Mouse (Mus musculus) neural tube, embryonic 14.5 days (tissue): ENCODE results near the gene Uso1. TPM values are rescaled to one million over a fixed set of nuclear protein-coding genes. Genes with fewer than 3 reads are reported as not detected.

Experiments used
- ATAC-seq: fragments of 200-750 bp; cut with Nextera tagmentation; 2 replicates; pipeline ENCODE4 v1.8.0; 2017; ENCODE audit warnings: low read depth, mild to moderate bottlenecking, moderate TSS enrichment, moderate library complexity
- H3K27ac ChIP-seq: fragments of 300-500 bp; sonication (generic); 2 replicates; pipeline ENCODE4 v1.5.1; 2014; ENCODE audit warnings: low read depth, mild to moderate bottlenecking, control low read depth, low read length, moderate library complexity, mixed read lengths
- H3K27me3 ChIP-seq: fragments of 300-500 bp; sonication (generic); 2 replicates; pipeline ENCODE4 v1.6.1; 2014; ENCODE audit warnings: low read length; ENCODE audit not compliant: control insufficient read depth, insufficient read depth
- H3K36me3 ChIP-seq: fragments of 300-500 bp; sonication (generic); 2 replicates; pipeline ENCODE4 v1.6.1; 2014; ENCODE audit warnings: low read length, mixed read lengths; ENCODE audit not compliant: control insufficient read depth, insufficient read depth
- H3K4me1 ChIP-seq: fragments of 300-500 bp; sonication (generic); 2 replicates; pipeline ENCODE4 v1.6.1; 2014; ENCODE audit warnings: low read length; ENCODE audit not compliant: control insufficient read depth, insufficient read depth
- H3K4me2 ChIP-seq: fragments of 300-500 bp; sonication (generic); 2 replicates; pipeline ENCODE4 v1.6.1; 2014; ENCODE audit warnings: mild to moderate bottlenecking, low read depth, low read length, control low read depth
- H3K4me3 ChIP-seq: fragments of 300-500 bp; sonication (generic); 2 replicates; pipeline ENCODE4 v1.5.1; 2014; ENCODE audit warnings: low read depth, low read length, control low read depth, mixed read lengths
- H3K9ac ChIP-seq: fragments of 300-500 bp; sonication (generic); replicated peaks from 2 replicates; pipeline ENCODE4 v1.6.1; 2014; ENCODE audit warnings: low read depth, mild to moderate bottlenecking, control low read depth, low read length, mixed read lengths
- H3K9me3 ChIP-seq: fragments of 300-500 bp; sonication (generic); 2 replicates; pipeline ENCODE4 v1.6.1; 2016; ENCODE audit warnings: low read length; ENCODE audit not compliant: control insufficient read depth
- WGBS: fragments of 180-500 bp; shearing (Covaris S2); extraction: QIAGEN DNeasy Blood & Tissue Kit; methylation state at CpG from one replicate; pipeline ENCODE4 v1.1.7; 2014; 5-methylcytosine and 5-hydroxymethylcytosine counted together
- polyA plus RNA-seq: library from polyadenylated mRNA; unstranded; fragments of >200 nt; fragmentation: Nextera tagmentation; extraction: Ambion mirVana; gene quantifications from 2 replicates; pipeline ENCODE4 v1.2.1, GENCODE M21; 2014

Uso1 gene
- polyA plus RNA-seq, 1 experiment from 2014 or later, result 31.7 TPM

DNA sequence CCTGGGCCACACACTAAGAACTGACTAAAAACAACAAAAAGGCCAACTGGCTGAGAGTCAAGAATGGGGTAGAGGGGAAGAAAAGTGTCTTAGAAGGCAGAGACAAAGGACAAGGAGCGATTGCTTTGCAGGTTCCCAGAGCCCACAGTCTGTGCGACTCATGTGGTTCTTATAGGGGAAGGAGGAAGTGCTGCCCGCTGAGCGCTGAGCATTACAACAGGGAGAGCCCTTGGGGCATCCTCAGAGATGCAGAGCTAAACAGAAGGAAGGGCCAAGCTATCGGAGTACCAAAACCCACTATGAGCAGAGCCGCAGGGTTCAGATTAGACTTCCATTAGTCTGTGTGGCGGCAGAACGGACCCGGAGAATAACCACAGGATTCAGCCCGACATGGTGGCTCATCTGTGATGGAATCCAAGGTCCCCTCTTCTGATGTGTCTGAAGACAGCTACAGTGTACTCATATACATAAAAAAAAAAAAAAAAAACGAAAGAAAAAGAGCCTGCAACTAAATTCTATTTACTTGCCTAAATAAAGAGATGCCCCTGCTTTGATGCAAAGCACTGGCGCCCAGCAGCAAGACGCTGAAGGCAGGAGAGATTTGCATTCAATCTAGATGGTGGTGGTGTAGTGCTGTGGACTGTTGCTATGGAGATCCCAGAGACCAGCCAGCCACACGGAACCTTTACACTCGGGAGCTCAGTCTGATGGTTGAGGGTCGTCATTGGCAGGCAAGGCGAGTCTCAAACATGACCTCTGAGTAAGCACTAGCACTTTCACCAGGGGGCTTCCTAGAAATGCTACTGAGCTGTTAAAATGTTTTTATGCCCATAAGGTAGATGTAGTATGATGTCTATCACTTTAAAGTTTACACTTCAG, 81.4 kb downstream of the Uso1 start:
- Histone ChIP-seq H3K9me3 (no peaks in the 10 kb centered on the region), H3K36me3 (no peaks in the 10 kb centered on the region), H3K4me3 (no peak overlapping the region), H3K27me3 (no peaks in the 10 kb centered on the region), H3K4me1 (no peaks in the 10 kb centered on the region), H3K4me2 (no peak overlapping the region), H3K9ac (no peak overlapping the region), H3K27ac (no peak overlapping the region)
- peak; percentile 89; the same call in 1 of the 2 replicates for ATAC-seq
- WGBS, result 40% methylated on average over 17 of the region's 17 CpGs

DNA sequence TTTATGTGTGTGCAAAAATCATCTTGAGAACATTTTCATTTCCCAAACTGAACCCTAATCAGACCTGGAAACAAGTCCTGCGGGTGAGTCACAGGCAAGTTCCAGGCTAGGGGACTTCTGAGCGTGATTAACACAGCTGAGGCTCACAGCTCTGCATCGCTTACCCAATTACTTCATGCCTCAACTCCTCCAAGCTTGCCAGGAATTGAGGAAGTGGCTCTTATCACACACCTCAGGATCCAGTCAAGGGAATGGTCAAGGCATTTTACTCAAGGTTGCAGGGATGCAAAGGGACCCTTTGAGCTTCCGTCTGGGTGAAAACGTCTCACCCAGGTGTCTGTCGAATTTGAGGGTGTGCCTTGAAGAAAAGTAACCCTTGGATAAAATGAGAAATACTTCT, 82.1 kb downstream of the Uso1 start:
- Histone ChIP-seq H3K9me3 (no peaks in the 10 kb centered on the region), H3K36me3 (no peaks in the 10 kb centered on the region), H3K4me2 (no peak overlapping the region), H3K9ac (no peak overlapping the region), H3K27me3 (no peaks in the 10 kb centered on the region), H3K4me1 (no peaks in the 10 kb centered on the region), H3K4me3 (no peak overlapping the region), H3K27ac (no peak overlapping the region)
- 79% methylated on average over 6 of the region's 6 CpGs for WGBS
- ATAC-seq, result no peak

DNA sequence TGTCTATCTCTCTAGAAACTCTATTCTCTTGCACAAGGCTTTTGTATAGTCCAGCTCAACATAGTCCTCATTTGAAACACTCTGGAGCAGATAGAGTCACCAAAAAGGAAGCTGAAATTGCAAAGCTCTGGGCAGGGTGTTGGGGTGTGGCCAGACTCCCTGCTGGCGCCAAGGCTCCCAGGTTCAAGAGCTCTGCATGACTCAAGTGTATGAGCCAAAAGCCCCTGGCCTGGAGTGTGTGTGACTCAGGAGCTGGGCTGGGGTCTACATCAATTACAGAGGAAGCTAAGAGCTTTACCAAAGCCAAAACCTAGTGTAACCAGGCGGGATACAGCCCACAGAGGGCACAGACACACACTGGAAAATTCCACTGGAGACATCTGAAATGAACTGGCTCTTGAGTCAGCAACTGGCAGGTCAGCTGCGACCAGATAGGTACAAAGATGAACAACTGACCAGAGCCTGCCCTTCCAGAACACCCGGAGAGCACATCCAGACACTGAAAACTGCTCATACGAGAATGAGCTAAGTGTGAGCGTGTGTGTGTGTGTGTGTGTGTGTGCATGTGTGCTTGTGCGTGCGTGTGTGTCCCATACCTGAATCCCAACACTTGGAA, 82.7 kb downstream of the Uso1 start:
- Histone ChIP-seq H3K4me1 (no peaks in the 10 kb centered on the region), H3K27ac (no peak overlapping the region), H3K36me3 (no peaks in the 10 kb centered on the region), H3K9ac (no peak overlapping the region), H3K4me3 (no peak overlapping the region), H3K27me3 (no peaks in the 10 kb centered on the region), H3K9me3 (no peaks in the 10 kb centered on the region), H3K4me2 (no peak overlapping the region)
- WGBS, result 92% methylated on average over 8 of the region's 8 CpGs
- ATAC-seq, result no peak

DNA sequence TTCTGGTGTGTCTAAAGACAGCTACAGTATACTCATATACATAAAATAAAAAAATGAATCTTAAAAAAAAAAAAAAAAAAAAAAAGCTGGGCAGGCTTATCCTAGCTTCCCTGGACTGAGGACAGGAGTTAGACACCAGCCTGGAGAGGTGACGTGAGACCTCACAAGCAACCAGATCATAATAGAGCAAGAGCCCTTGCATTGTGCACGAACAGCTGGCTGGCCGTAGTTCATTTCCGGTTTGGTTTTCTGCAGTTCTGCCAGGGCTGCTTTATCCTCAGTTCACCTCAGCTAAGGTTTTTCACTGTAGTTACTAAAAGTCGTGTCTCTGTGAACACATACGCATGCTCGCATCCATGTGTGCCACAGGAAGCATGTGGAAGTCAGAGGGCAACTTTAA, 90.0 kb downstream of the Uso1 start:
- ATAC-seq, result no peak
- Histone ChIP-seq H3K27me3 (no peaks in the 10 kb centered on the region), H3K36me3 (no peaks in the 10 kb centered on the region), H3K9me3 (no peaks in the 10 kb centered on the region), H3K4me2 (no peak overlapping the region), H3K4me1 (no peaks in the 10 kb centered on the region), H3K4me3 (no peak overlapping the region), H3K27ac (no peak overlapping the region), H3K9ac (no peak overlapping the region)
- 89% methylated on average over 7 of the region's 7 CpGs for WGBS

DNA sequence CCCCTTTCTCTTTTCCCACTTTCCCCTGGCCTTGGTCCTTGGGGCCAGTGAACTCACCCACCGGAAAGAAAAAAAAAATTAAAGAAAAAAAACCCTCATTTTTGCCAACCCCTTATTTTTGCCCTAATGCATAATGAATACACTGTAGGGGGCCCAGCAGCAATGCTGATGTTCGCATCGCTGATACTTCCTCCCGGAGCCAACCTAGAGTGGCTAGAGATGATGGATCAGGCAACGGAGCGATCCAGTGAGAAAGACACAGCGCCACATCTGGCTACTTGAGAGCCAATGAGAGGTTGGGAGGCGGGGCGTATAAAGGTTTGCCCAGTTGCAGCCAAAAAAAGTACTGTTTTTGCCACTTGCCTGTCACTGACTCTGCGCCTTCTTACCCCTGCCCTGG, 91.0 kb downstream of the Uso1 start:
- Histone ChIP-seq H3K27ac (no peak overlapping the region), H3K27me3 (no peaks in the 10 kb centered on the region), H3K4me3 (no peak overlapping the region), H3K4me2 (no peak overlapping the region), H3K4me1 (no peaks in the 10 kb centered on the region), H3K9ac (no peak overlapping the region), H3K9me3 (no peaks in the 10 kb centered on the region), H3K36me3 (no peaks in the 10 kb centered on the region)
- ATAC-seq, result no peak
- 48% methylated on average over 10 of the region's 10 CpGs for WGBS

DNA sequence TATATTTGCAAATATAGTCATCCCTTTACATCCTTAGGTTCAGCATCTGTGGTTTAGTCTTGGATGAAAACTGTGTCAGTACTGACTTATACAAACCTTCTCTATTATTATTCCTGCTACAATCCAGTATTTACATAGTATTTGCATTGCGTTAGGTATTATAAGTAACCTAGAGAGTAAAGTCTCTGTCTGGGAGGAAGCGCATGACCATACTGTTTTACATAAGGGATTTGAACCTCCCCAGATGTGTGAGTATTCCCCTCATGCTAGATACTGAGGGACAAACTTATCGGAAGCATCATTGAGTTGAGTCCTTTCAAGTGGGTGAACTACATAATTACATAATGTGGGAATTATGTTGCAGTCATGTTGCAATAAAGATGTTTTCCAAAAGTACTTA, 91.8 kb downstream of the Uso1 start:
- no peak overlapping the region for H3K4me3 ChIP-seq
- no peaks in the 10 kb centered on the region for H3K27me3 ChIP-seq
- no peak overlapping the region for H3K27ac ChIP-seq
- no peaks in the 10 kb centered on the region for H3K36me3 ChIP-seq
- no peak for ATAC-seq
- H3K4me2 ChIP-seq, result no peak overlapping the region
- no peaks in the 10 kb centered on the region for H3K4me1 ChIP-seq
- H3K9me3 ChIP-seq, result no peaks in the 10 kb centered on the region
- 94% methylated on average over 3 of the region's 3 CpGs for WGBS
- H3K9ac ChIP-seq, result no peak overlapping the region

DNA sequence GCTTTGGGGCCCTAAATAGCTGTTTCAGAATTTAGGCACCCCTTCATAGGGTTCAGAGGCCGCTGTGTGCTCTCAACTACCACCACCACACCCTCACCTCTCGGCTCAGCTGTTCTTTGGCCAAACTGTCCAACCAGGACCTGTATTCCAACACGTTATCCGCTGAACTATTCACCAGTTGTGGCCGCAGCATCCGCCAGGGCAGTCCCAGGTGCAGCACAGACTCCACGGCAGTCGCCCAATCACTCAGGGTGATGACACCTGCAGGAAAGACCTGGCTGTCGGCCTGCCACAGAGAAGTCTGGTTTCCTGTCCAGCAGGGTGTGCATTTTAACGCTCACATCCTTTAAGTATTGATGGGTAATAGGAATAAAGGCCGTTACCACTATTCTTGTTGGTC, 92.6 kb downstream of the Uso1 start:
- Histone ChIP-seq H3K9me3 (no peaks in the 10 kb centered on the region), H3K36me3 (no peaks in the 10 kb centered on the region), H3K4me1 (no peaks in the 10 kb centered on the region), H3K27me3 (no peaks in the 10 kb centered on the region), H3K4me3 (no peak overlapping the region), H3K4me2 (no peak overlapping the region), H3K9ac (no peak overlapping the region), H3K27ac (no peak overlapping the region)
- 89% methylated on average over 11 of the region's 11 CpGs for WGBS
- no peak for ATAC-seq

DNA sequence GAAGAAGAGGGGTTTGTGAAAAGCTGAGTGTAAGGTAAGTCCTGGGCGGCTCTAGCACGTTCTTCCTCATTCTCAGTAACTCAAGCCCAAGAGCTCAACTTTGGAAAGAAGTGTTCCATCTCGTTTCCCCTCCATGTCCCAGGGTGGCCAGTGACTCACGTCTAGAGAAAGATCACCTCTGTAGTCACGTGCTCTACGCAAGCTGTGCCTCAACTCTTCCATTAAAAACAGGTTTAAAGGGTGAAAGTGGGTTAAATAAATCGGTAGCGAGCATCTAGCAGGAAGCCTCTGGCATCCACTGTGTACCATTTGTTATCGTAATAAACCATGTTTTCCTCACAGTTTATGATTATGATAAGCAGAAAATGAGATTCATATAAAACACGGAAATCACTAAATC, 94.1 kb downstream of the Uso1 start:
- Histone ChIP-seq H3K27ac (no peak overlapping the region), H3K4me2 (no peak overlapping the region), H3K9me3 (no peaks in the 10 kb centered on the region), H3K4me3 (no peak overlapping the region), H3K27me3 (no peaks in the 10 kb centered on the region), H3K9ac (no peak overlapping the region), H3K4me1 (no peaks in the 10 kb centered on the region), H3K36me3 (no peaks in the 10 kb centered on the region)
- 86% methylated on average over 10 of the region's 10 CpGs for WGBS
- no peak for ATAC-seq

DNA sequence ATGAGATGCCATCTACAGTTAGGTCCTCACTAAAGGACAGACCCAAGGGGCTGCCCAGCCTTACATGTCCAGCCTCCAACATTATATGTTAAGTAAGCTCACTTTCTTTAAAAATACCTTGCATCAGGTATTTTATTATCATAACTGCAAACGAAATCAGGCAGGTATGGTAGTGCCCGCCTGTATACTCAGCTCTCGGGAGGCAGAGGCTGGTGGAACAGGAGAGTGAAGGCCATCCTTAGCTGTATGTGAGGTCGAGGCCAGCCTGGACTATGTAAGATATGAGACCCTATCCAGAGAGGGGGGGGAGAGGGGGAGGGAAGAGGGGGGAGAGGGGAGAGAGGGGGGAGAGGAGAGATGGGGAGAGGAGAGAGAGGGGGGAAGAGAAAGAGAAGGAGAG, 95.6 kb downstream of the Uso1 start:
- Histone ChIP-seq H3K9ac (no peak overlapping the region), H3K9me3 (no peaks in the 10 kb centered on the region), H3K27me3 (no peaks in the 10 kb centered on the region), H3K4me3 (no peak overlapping the region), H3K27ac (no peak overlapping the region), H3K4me1 (no peaks in the 10 kb centered on the region), H3K36me3 (no peaks in the 10 kb centered on the region), H3K4me2 (no peak overlapping the region)
- WGBS, result 89% methylated on average over 4 of the region's 4 CpGs
- ATAC-seq, result no peak
